Mouse (Mus musculus): ENCODE measurements at regions not wholly inside any gene's neighbourhood (a gene's known extent, or its start where the extent isn't known, plus 50 kb on each side); places are given as distances from the start of the nearest gene placed in this dataset.

DNA sequence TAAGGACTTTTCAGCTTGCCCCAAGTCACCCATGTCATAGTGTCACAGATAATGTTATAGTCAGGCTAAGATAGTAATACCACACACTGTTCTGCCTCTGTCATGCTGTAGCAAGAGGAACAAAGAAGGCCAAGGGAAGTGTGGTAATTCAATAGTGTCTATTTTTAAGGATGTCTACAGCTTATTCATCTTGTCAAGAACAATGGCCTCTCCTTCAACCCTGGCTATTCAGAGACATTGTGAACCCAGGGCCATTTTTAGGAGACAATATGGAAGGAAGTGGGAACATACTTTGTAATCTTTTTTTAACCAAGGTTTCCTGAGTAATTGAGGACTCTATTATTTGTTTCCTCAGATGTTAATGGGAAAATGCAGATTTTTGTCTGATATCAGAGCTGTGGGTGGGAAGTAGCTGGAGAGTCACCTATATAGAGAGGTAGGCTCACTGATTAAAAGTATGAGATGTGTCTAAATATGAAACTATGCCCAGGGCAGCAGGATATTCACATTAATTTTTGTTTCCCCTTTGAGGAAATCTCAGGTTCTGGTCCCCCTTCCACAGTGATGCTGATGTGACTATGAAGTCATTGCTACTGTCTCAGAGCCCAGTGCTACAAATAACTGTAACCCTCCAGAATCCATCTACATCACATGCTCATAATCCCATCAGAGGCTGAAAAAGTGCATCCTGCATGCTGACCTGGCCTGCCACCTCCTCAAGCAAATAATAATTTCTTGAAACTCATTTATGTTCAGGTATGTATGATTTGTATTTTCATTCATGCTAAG, 85.7 kb upstream of the Lrrc3b start:
- Histone ChIP-seq H3K4me1 (replicated peaks) (no peaks in the 10 kb centered on the region), H3K27me3 (no peaks in the 10 kb centered on the region)

DNA sequence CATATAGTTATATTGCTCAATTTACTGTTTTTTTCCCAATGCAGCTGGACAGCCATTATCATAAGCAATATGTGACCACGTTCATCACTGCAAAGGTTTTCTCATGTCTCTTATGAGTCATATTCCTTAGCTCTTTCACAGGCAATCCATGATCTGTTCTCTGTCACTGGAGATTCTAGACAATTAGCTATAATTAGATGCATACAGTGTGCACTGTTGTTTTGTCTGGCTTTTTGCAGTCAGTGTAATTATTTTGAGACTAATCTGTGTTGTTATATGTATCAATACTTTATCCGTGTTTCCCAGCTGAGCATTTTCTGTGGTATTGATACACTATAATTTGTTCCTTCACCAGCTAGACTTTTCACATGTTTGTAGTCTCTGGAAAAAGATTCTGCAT, 61.8 kb upstream of the Lrrc3b start:
- Histone ChIP-seq H3K4me1 (replicated peaks) (no peaks in the 10 kb centered on the region), H3K9ac (no peak overlapping the region), H3K9me3 (no peaks in the 10 kb centered on the region), H3K27ac (no peak overlapping the region), H3K4me3 (no peak overlapping the region), H3K27me3 (no peaks in the 10 kb centered on the region), H3K36me3 (no peaks in the 10 kb centered on the region), H3K4me2 (no peak overlapping the region)
- ATAC-seq (ENCODE audit: low FRiP score), result peak; percentile 86
- WGBS, result 66% methylated on average over 2 of the region's 2 CpGs

More for the DNA sequence above, 85.7 kb upstream of the Lrrc3b start:
- Histone ChIP-seq H3K27ac (no peak overlapping the region), H3K36me3 (no peaks in the 10 kb centered on the region), H3K9me3 (no peaks in the 10 kb centered on the region), H3K4me3 (no peak overlapping the region), H3K9ac (no peak overlapping the region), H3K4me2 (no peak overlapping the region)
- no peak for ATAC-seq (ENCODE audit: low FRiP score)

All from hindbrain, embryonic 13.5 days (tissue).